Mouse (Mus musculus): Measurements from ENCODE around the gene Olfr62. TPM values are rescaled to one million over a fixed set of nuclear protein-coding genes. Genes with fewer than 3 reads are reported as not detected.

Olfr62 gene
- total RNA-seq, 2 experiments from 2014 or later: not detected

Other genes starting within 250 kb of the Olfr62 start
- gene Szt2, start 249.7 kb upstream of the Olfr62 start, total RNA-seq (2015; ENCODE audit: low replicate concordance): 13.3 and 14.2 TPM in 2 replicates
- gene Szt2, start 249.7 kb upstream of the Olfr62 start, total RNA-seq (2017; ENCODE audit: low replicate concordance): 14.1 and 21.6 TPM in 2 replicates
- 30.0 and 32.2 TPM in 2 replicates for gene Med8, start 249.6 kb upstream of the Olfr62 start, total RNA-seq (2015; ENCODE audit: low replicate concordance)
- gene Med8, start 249.6 kb upstream of the Olfr62 start, total RNA-seq (2017; ENCODE audit: low replicate concordance): 37.6 and 66.2 TPM in 2 replicates
- 15.2 and 35.9 TPM in 2 replicates for gene Elovl1, start 230.9 kb upstream of the Olfr62 start, total RNA-seq (2015; ENCODE audit: low replicate concordance)
- gene Elovl1, start 230.9 kb upstream of the Olfr62 start, total RNA-seq (2017; ENCODE audit: low replicate concordance): 21.7 and 22.0 TPM in 2 replicates
- 25.1 and 32.5 TPM in 2 replicates for gene Cdc20, start 221.6 kb upstream of the Olfr62 start, total RNA-seq (2015; ENCODE audit: low replicate concordance)
- gene Cdc20, start 221.6 kb upstream of the Olfr62 start, total RNA-seq (2017; ENCODE audit: low replicate concordance): 30.8 and 46.6 TPM in 2 replicates
- 3.6 TPM in 1 of 2 replicates, not detected in the other for gene Mpl, start 201.4 kb upstream of the Olfr62 start, total RNA-seq (2015; ENCODE audit: low replicate concordance)
- gene Mpl, start 201.4 kb upstream of the Olfr62 start, total RNA-seq (2017; ENCODE audit: low replicate concordance): 1.1 TPM in 1 of 2 replicates, not detected in the other
- not detected in 2 replicates for gene Tie1, start 168.9 kb upstream of the Olfr62 start, total RNA-seq (2015; ENCODE audit: low replicate concordance)
- gene Tie1, start 168.9 kb upstream of the Olfr62 start, total RNA-seq (2017; ENCODE audit: low replicate concordance): 0.85 TPM in 1 of 2 replicates, not detected in the other
- gene 2610528J11Rik, start 132.0 kb upstream of the Olfr62 start, total RNA-seq (2015; ENCODE audit: low replicate concordance): not detected in 2 replicates
- not detected in 2 replicates for gene 2610528J11Rik, start 132.0 kb upstream of the Olfr62 start, total RNA-seq (2017; ENCODE audit: low replicate concordance)
- gene Tmem125, start 114.9 kb upstream of the Olfr62 start, total RNA-seq (2015; ENCODE audit: low replicate concordance): not detected in 2 replicates
- not detected in 2 replicates for gene Tmem125, start 114.9 kb upstream of the Olfr62 start, total RNA-seq (2017; ENCODE audit: low replicate concordance)
- 0.63 TPM in 1 of 2 replicates, not detected in the other for gene Cfap57, start 38.2 kb upstream of the Olfr62 start, total RNA-seq (2015; ENCODE audit: low replicate concordance)
- gene Cfap57, start 38.2 kb upstream of the Olfr62 start, total RNA-seq (2017; ENCODE audit: low replicate concordance): 0.51 and 0.84 TPM in 2 replicates
- 28.4 and 35.1 TPM in 2 replicates for gene Ebna1bp2, start 38.2 kb upstream of the Olfr62 start, total RNA-seq (2015; ENCODE audit: low replicate concordance)
- gene Ebna1bp2, start 38.2 kb upstream of the Olfr62 start, total RNA-seq (2017; ENCODE audit: low replicate concordance): 12.6 and 20.6 TPM in 2 replicates
- gene Olfr1342, start 33.8 kb downstream of the Olfr62 start, total RNA-seq (2015; ENCODE audit: low replicate concordance): not detected in 2 replicates
- gene Olfr1342, start 33.8 kb downstream of the Olfr62 start, total RNA-seq (2017; ENCODE audit: low replicate concordance): not detected in 2 replicates
- not detected in 2 replicates for gene Olfr1341, start 44.6 kb downstream of the Olfr62 start, total RNA-seq (2015; ENCODE audit: low replicate concordance)
- not detected in 2 replicates for gene Olfr1341, start 44.6 kb downstream of the Olfr62 start, total RNA-seq (2017; ENCODE audit: low replicate concordance)
- gene Olfr1340, start 61.2 kb downstream of the Olfr62 start, total RNA-seq (2015; ENCODE audit: low replicate concordance): not detected in 2 replicates
- gene Olfr1340, start 61.2 kb downstream of the Olfr62 start, total RNA-seq (2017; ENCODE audit: low replicate concordance): not detected in 2 replicates
- not detected in 2 replicates for gene Olfr1339, start 73.2 kb downstream of the Olfr62 start, total RNA-seq (2015; ENCODE audit: low replicate concordance)
- not detected in 2 replicates for gene Olfr1339, start 73.2 kb downstream of the Olfr62 start, total RNA-seq (2017; ENCODE audit: low replicate concordance)
- not detected in 2 replicates for gene Olfr1338, start 99.8 kb downstream of the Olfr62 start, total RNA-seq (2015; ENCODE audit: low replicate concordance)
- not detected in 2 replicates for gene Olfr1338, start 99.8 kb downstream of the Olfr62 start, total RNA-seq (2017; ENCODE audit: low replicate concordance)
- gene Olfr1337, start 123.6 kb downstream of the Olfr62 start, total RNA-seq (2015; ENCODE audit: low replicate concordance): not detected in 2 replicates
- gene Olfr1337, start 123.6 kb downstream of the Olfr62 start, total RNA-seq (2017; ENCODE audit: low replicate concordance): not detected in 2 replicates
- not detected in 2 replicates for gene Olfr1335, start 151.0 kb downstream of the Olfr62 start, total RNA-seq (2015; ENCODE audit: low replicate concordance)
- not detected in 2 replicates for gene Olfr1335, start 151.0 kb downstream of the Olfr62 start, total RNA-seq (2017; ENCODE audit: low replicate concordance)
- not detected in 2 replicates for gene Olfr1333, start 177.3 kb downstream of the Olfr62 start, total RNA-seq (2015; ENCODE audit: low replicate concordance)
- gene Olfr1333, start 177.3 kb downstream of the Olfr62 start, total RNA-seq (2017; ENCODE audit: low replicate concordance): not detected in 2 replicates
- not detected in 2 replicates for gene Olfr1331, start 205.7 kb downstream of the Olfr62 start, total RNA-seq (2015; ENCODE audit: low replicate concordance)
- not detected in 2 replicates for gene Olfr1331, start 205.7 kb downstream of the Olfr62 start, total RNA-seq (2017; ENCODE audit: low replicate concordance)
- not detected in 2 replicates for gene Olfr1330, start 229.6 kb downstream of the Olfr62 start, total RNA-seq (2015; ENCODE audit: low replicate concordance)
- gene Olfr1330, start 229.6 kb downstream of the Olfr62 start, total RNA-seq (2017; ENCODE audit: low replicate concordance): not detected in 2 replicates